Mouse (Mus musculus): Measurements from ENCODE around the gene Slc25a33. TPM values are rescaled to one million over a fixed set of nuclear protein-coding genes. Genes with fewer than 3 reads are reported as not detected.

Slc25a33 gene
- polyA plus RNA-seq, 1 experiment from 2014 or later = 48.4 TPM

- Histone ChIP-seq H3K27ac (ENCODE audit: low read depth, low read length) (no peak overlapping the region), H3K4me2 (ENCODE audit: low read depth, low read length) (no peak overlapping the region), H3K27me3 (ENCODE audit: control insufficient read depth, insufficient read depth, low read length) (no peaks in the 10 kb centered on the region), H3K4me3 (ENCODE audit: low read depth, low read length) (no peak overlapping the region), H3K9ac (replicated peaks; ENCODE audit: low read depth, low read length) (no peak overlapping the region), H3K9me3 (ENCODE audit: control insufficient read depth, low read length) (no peaks in the 10 kb centered on the region), H3K36me3 (ENCODE audit: control insufficient read depth, insufficient read depth, low read length) (no peaks in the 10 kb centered on the region), H3K4me1 (ENCODE audit: control insufficient read depth, insufficient read depth, low read length) (peaks cover 5% of the 10 kb centered on the region)
- no peak for ATAC-seq (ENCODE audit: low read depth)
- WGBS = 55% methylated on average over 18 of the region's 18 CpGs
These were observed 72.5 kb downstream of the Slc25a33 start for GRCm38 (mm10) chr4:149701426-149702209.

GRCm38 (mm10) chr4:149699953-149700352 is 74.1 kb downstream of the Slc25a33 start:
- Histone ChIP-seq H3K4me1 (ENCODE audit: control insufficient read depth, insufficient read depth, low read length) (peaks cover 5% of the 10 kb centered on the region), H3K4me2 (ENCODE audit: low read depth, low read length) (no peak overlapping the region), H3K27ac (ENCODE audit: low read depth, low read length) (no peak overlapping the region), H3K36me3 (ENCODE audit: control insufficient read depth, insufficient read depth, low read length) (no peaks in the 10 kb centered on the region), H3K9ac (replicated peaks; ENCODE audit: low read depth, low read length) (no peak overlapping the region), H3K27me3 (ENCODE audit: control insufficient read depth, insufficient read depth, low read length) (no peaks in the 10 kb centered on the region), H3K9me3 (ENCODE audit: control insufficient read depth, low read length) (no peaks in the 10 kb centered on the region), H3K4me3 (ENCODE audit: low read depth, low read length) (no peak overlapping the region)
- no peak for ATAC-seq (ENCODE audit: low read depth)
- 84% methylated on average over 4 of the region's 4 CpGs for WGBS

GRCm38 (mm10) chr4:149698197-149698821 is 75.8 kb downstream of the Slc25a33 start:
- H3K4me2 ChIP-seq (ENCODE audit: low read depth, low read length) = peak overlapping the region; percentile 81
- 2% methylated on average over 34 of the region's 35 CpGs for WGBS
- H3K27me3 ChIP-seq (ENCODE audit: control insufficient read depth, insufficient read depth, low read length) = no peaks in the 10 kb centered on the region
- peak overlapping the region; percentile 42 for H3K9ac ChIP-seq (replicated peaks; ENCODE audit: low read depth, low read length)
- H3K4me1 ChIP-seq (ENCODE audit: control insufficient read depth, insufficient read depth, low read length) = peaks cover 5% of the 10 kb centered on the region
- no peaks in the 10 kb centered on the region for H3K9me3 ChIP-seq (ENCODE audit: control insufficient read depth, low read length)
- ATAC-seq (ENCODE audit: low read depth) = peak; percentile 74; the same call in 1 of the 2 replicates
- H3K27ac ChIP-seq (ENCODE audit: low read depth, low read length) = no peak overlapping the region
- peak overlapping the region; percentile 33 for H3K4me3 ChIP-seq (ENCODE audit: low read depth, low read length)
- no peaks in the 10 kb centered on the region for H3K36me3 ChIP-seq (ENCODE audit: control insufficient read depth, insufficient read depth, low read length)

- WGBS = 35% methylated on average over 15 of the region's 15 CpGs
- peak overlapping the region; percentile 81 for H3K4me2 ChIP-seq (ENCODE audit: low read depth, low read length)
- peak overlapping the region; percentile 33 for H3K4me3 ChIP-seq (ENCODE audit: low read depth, low read length)
- no peaks in the 10 kb centered on the region for H3K9me3 ChIP-seq (ENCODE audit: control insufficient read depth, low read length)
- H3K4me1 ChIP-seq (ENCODE audit: control insufficient read depth, insufficient read depth, low read length) = peaks cover 5% of the 10 kb centered on the region
- ATAC-seq (ENCODE audit: low read depth) = no peak
- H3K27me3 ChIP-seq (ENCODE audit: control insufficient read depth, insufficient read depth, low read length) = no peaks in the 10 kb centered on the region
- H3K9ac ChIP-seq (replicated peaks; ENCODE audit: low read depth, low read length) = peak overlapping the region; percentile 42; the same call in 1 of the 2 replicates
- H3K27ac ChIP-seq (ENCODE audit: low read depth, low read length) = no peak overlapping the region
- H3K36me3 ChIP-seq (ENCODE audit: control insufficient read depth, insufficient read depth, low read length) = no peaks in the 10 kb centered on the region
These were observed 76.4 kb downstream of the Slc25a33 start for GRCm38 (mm10) chr4:149697506-149698196.

GRCm38 (mm10) chr4:149696189-149696971 is 77.7 kb downstream of the Slc25a33 start:
- no peak overlapping the region for H3K4me3 ChIP-seq (ENCODE audit: low read depth, low read length)

More at GRCm38 (mm10) chr4:149696189-149696971, 77.7 kb downstream of the Slc25a33 start:
- Histone ChIP-seq H3K36me3 (ENCODE audit: control insufficient read depth, insufficient read depth, low read length) (no peaks in the 10 kb centered on the region), H3K4me1 (ENCODE audit: control insufficient read depth, insufficient read depth, low read length) (peaks cover 5% of the 10 kb centered on the region), H3K4me2 (ENCODE audit: low read depth, low read length) (no peak overlapping the region), H3K27ac (ENCODE audit: low read depth, low read length) (no peak overlapping the region), H3K9me3 (ENCODE audit: control insufficient read depth, low read length) (no peaks in the 10 kb centered on the region), H3K9ac (replicated peaks; ENCODE audit: low read depth, low read length) (no peak overlapping the region), H3K27me3 (ENCODE audit: control insufficient read depth, insufficient read depth, low read length) (no peaks in the 10 kb centered on the region)
- no peak for ATAC-seq (ENCODE audit: low read depth)
- WGBS = 38% methylated on average over 16 of the region's 16 CpGs

Small RNAs within 50 kb of the gene (microRNA-seq; reads per million reads assigned to microRNA genes)
- gene Gm47301 = not detected

Other genes starting within 250 kb of the Slc25a33 start
- 107 and 139 TPM in 2 replicates for gene Clstn1, start 187.8 kb downstream of the Slc25a33 start, polyA plus RNA-seq (2014; fragmentation: Nextera tagmentation; extraction: Ambion mirVana)
- gene Pik3cd, start 71.7 kb downstream of the Slc25a33 start, polyA plus RNA-seq (2014; fragmentation: Nextera tagmentation; extraction: Ambion mirVana) = 16.5 and 19.7 TPM in 2 replicates
- gene Tmem201, start 36.2 kb downstream of the Slc25a33 start, polyA plus RNA-seq (2014; fragmentation: Nextera tagmentation; extraction: Ambion mirVana) = 32.2 and 35.1 TPM in 2 replicates
- gene Spsb1, start 180.8 kb upstream of the Slc25a33 start, polyA plus RNA-seq (2014; fragmentation: Nextera tagmentation; extraction: Ambion mirVana) = 5.9 and 9.4 TPM in 2 replicates
- 2.0 and 3.3 TPM in 2 replicates for gene H6pd, start 234.7 kb upstream of the Slc25a33 start, polyA plus RNA-seq (2014; fragmentation: Nextera tagmentation; extraction: Ambion mirVana)

All from neural tube, embryonic 14.5 days (tissue).